Mouse (Mus musculus) small intestine, adult 2 months (tissue): Measurements from ENCODE around the gene Ptprn2. TPM values are rescaled to one million over a fixed set of nuclear protein-coding genes. Genes with fewer than 3 reads are reported as not detected.

Experiments
- H3K27ac ChIP-seq: fragments of 200-500 bp; 2 replicates; pipeline ENCODE4 v1.5.1; 2012; ENCODE audit warnings: low read depth, low read length, control low read depth, inconsistent platforms; ENCODE audit not compliant: insufficient read depth
- H3K27me3 ChIP-seq: fragments of 200-500 bp; 2 replicates; pipeline ENCODE4 v1.6.1; 2012; ENCODE audit warnings: mild to moderate bottlenecking, moderate library complexity, low read length, inconsistent platforms; ENCODE audit not compliant: control insufficient read depth, insufficient read depth
- H3K36me3 ChIP-seq: fragments of 200-500 bp; 2 replicates; pipeline ENCODE4 v1.6.1; 2012; ENCODE audit warnings: mild to moderate bottlenecking, low read length, control low read depth, inconsistent platforms; ENCODE audit not compliant: control insufficient read depth, insufficient read depth
- H3K4me1 ChIP-seq: fragments of 200-500 bp; 2 replicates; pipeline ENCODE4 v1.6.1; 2012; ENCODE audit warnings: low read length, inconsistent platforms, mixed read lengths; ENCODE audit not compliant: control insufficient read depth, insufficient read depth, insufficient read length
- H3K4me3 ChIP-seq: fragments of 200-500 bp; 2 replicates; pipeline ENCODE4 v1.5.1; 2012; ENCODE audit warnings: low read depth, mild to moderate bottlenecking, control low read depth, inconsistent platforms, low read length, moderate library complexity
- CTCF ChIP-seq: fragments of 200-500 bp; IDR thresholded peaks from 2 replicates; pipeline ENCODE4 v1.5.1; 2012; ENCODE audit warnings: low read depth, mild to moderate bottlenecking, control low read depth, inconsistent platforms, low read length, moderate library complexity, mixed read lengths; ENCODE audit not compliant: insufficient replicate concordance, insufficient read length; ENCODE audit errors: extremely low read depth
- POLR2A ChIP-seq: fragments of 200-500 bp; IDR thresholded peaks from 2 replicates; pipeline ENCODE4 v1.6.1; 2012; ENCODE audit warnings: low read depth, mild to moderate bottlenecking, control low read depth, inconsistent platforms, low read length, moderate library complexity
- WGBS: fragments of 180-500 bp; shearing (Covaris S2); methylation state at CpG from one replicate; pipeline ENCODE4 v1.1.7; 2018; 5-methylcytosine and 5-hydroxymethylcytosine counted together
- polyA plus RNA-seq: library from polyadenylated mRNA; depleted of rRNA; stranded (reverse); fragments of >200 nt; gene quantifications from 2 replicates; pipeline ENCODE4 v1.2.3, GENCODE M21; 2012

The Ptprn2 gene
- polyA plus RNA-seq, 1 experiment, result 11.6 TPM

DNA sequence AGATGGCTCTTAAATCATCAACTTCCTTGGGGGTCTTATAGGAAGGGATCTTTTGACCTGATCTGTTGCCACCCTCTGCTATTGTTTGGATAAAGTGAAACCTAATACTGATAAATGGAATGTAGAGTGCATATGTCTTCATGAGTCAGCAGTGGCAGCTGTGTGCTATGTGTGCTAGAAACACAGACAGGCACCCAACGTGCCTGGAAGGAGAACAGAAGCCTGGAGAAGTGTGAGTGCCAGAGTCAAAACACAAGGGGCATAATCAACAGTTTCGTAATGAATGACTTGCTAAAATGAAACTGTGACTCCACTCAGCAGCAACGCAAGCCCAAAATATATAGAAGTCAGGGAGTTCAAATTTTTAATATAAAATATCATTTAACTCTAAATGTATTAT, 676.7 kb downstream of the Ptprn2 start:
- H3K27me3 ChIP-seq, result peaks cover 15% of the 10 kb centered on the region
- no peak overlapping the region for H3K27ac ChIP-seq
- no peaks in the 10 kb centered on the region for H3K36me3 ChIP-seq
- no peak overlapping the region for H3K4me3 ChIP-seq
- 62% methylated on average over 3 of the region's 3 CpGs for WGBS
- H3K4me1 ChIP-seq, result no peaks in the 10 kb centered on the region
- TF ChIP-seq CTCF (no peak), POLR2A (no peak)

DNA sequence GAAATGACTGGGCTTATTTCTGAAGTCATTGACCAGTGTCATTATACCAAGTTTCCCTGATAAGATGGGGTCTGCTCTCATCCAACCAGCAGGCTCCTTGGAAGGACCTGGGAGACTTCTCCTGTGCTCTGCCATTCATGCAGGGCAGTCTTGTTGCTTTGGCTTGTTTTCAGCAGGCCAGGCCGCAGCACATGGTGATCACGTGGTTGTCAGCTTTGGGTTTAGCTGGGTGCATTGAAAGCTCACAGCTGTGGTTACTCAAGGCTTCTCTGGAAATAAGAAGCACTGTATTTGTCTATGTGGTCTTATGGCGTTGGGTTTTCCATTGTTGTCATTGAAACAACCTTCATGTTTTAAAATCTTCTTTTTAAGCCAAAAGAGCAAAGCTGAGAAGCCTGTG, 678.3 kb downstream of the Ptprn2 start:
- no peak for TF ChIP-seq CTCF
- TF ChIP-seq POLR2A, result no peak
- whole genome bisulfite sequencing, result 48% methylated on average over 3 of the region's 3 CpGs
- Histone ChIP-seq H3K27ac (no peak overlapping the region), H3K36me3 (no peaks in the 10 kb centered on the region), H3K4me1 (no peaks in the 10 kb centered on the region), H3K27me3 (peaks cover 12% of the 10 kb centered on the region), H3K4me3 (no peak overlapping the region)

DNA sequence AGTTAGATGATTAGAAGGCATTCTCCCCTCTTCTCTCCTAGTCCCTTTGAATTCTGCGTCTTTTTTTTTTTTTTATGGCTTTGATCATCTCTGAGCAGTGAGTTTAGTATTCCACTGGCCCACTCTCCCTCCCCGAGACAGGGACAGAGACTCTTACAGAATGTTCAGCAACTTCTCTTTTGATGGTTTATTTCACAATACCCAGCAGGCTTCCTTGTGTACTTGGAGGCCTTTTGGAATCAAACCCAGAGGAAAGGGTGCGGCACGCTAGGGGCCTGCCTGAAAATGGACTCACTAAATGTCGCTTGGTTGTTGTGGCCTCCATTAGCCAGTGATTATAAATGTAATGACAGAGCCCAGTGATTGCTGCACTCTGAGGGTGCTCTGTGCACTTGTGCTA, 680.7 kb downstream of the Ptprn2 start:
- TF ChIP-seq CTCF, result no peak
- no peak for TF ChIP-seq POLR2A
- WGBS, result 75% methylated on average over 5 of the region's 5 CpGs
- H3K27ac ChIP-seq, result no peak overlapping the region

DNA sequence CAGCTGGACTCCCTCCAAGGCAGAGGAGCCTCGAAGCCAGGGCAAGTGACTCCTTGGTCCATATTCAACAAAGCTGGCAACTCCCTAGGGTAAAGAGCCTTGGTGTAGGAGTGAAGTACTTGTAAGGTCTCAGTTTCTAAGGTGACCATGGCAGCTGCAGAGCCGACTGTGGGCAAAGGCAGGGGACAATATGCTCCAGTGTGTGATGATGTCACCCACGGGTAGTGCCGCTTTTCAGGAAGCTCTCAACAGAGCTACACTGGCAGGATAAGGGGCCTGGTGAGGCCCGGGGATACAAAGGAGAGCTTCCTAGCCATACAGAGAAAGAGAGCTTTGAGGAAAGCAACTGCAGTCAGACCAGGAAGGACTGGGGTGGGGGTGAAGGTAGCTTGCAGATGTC, 684.1 kb downstream of the Ptprn2 start:
- Histone ChIP-seq H3K27me3 (no peaks in the 10 kb centered on the region), H3K36me3 (no peaks in the 10 kb centered on the region), H3K4me1 (no peaks in the 10 kb centered on the region), H3K4me3 (no peak overlapping the region), H3K27ac (no peak overlapping the region)
- TF ChIP-seq POLR2A (no peak), CTCF (no peak)
- WGBS, result 40% methylated on average over 5 of the region's 5 CpGs

More for the DNA sequence above, 680.7 kb downstream of the Ptprn2 start:
- Histone ChIP-seq H3K36me3 (no peaks in the 10 kb centered on the region), H3K4me3 (no peak overlapping the region), H3K27me3 (0 out of 2 replicates have a peak, but pooled peaks cover 4% of the 10 kb centered on the region), H3K4me1 (no peaks in the 10 kb centered on the region)

DNA sequence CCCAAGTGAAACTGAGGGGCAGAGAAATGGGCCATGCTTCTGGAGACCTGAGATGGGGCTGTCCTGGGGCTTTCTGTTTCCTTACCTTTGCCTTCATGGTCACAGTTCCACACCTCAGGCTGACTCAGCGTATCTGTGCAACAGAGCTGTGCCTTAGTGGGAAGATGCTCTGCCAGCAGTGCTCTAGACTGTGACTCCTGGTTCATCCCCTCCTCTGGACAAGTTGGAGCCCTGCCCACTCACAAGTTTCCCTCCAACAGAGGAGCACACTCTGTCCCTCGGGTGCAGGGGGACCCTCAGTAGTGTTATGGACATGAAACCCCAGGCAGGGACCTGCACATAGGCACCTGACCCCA, 687.0 kb downstream of the Ptprn2 start:
- TF ChIP-seq CTCF, result no peak
- TF ChIP-seq POLR2A, result no peak
- Histone ChIP-seq H3K36me3 (no peaks in the 10 kb centered on the region), H3K4me1 (no peaks in the 10 kb centered on the region), H3K27ac (no peak overlapping the region), H3K27me3 (no peaks in the 10 kb centered on the region), H3K4me3 (no peak overlapping the region)
- WGBS, result 58% methylated on average over 2 of the region's 2 CpGs

DNA sequence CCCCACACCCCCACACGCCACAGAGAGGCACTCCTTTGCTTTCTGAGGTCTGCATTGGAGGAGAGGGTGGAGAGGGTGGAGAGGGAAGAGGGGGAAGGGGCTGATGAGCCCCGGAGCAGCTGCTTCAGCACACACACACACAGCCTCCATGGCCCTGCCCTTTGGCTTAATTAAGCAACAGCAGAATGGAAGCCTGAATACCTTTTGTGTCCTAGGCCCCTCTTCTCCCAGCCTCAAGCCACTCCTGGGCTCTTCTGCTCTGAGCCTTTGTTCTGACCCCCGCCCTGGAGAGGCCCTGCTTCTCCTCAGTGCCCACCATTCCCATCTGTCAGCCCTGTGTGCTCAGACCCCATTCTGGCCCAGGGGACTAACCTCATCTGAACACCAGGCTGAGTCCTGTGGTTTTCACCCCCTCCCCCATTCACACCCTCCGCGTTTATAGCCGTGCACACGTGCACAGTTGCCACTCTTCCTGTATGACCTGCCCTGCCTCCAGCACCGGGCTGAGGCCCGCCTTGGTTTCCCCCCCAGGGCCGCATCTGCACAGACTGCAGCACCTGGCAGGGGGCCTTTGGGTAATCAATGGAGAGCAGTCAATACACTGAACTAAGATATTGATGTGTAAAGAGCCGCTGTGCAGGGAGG, 687.5 kb downstream of the Ptprn2 start:
- Histone ChIP-seq H3K4me3 (no peak overlapping the region), H3K4me1 (no peaks in the 10 kb centered on the region), H3K36me3 (no peaks in the 10 kb centered on the region), H3K27me3 (no peaks in the 10 kb centered on the region), H3K27ac (no peak overlapping the region)
- WGBS, result 24% methylated on average over 11 of the region's 11 CpGs
- TF ChIP-seq POLR2A (no peak), CTCF (no peak)

DNA sequence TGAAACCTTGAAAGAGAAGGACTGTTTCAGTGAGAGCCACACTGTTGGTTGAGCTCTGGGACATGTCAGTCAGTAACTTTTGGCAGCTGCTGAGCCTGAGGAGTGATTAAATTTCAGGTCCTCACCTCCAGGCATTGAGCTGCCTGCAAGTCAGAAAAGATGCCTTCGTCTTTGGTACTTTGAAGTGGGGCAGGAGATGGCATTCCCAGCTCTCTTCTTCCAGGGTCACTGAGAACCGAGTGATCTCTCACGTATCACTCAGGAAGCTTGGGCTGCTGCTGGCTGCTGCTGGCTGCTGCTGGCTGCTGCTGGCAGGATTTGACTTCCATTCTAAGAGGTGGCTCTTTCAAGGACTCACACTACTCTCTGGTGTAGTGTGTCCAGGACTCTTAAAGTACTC, 688.7 kb downstream of the Ptprn2 start:
- no peaks in the 10 kb centered on the region for H3K4me1 ChIP-seq
- TF ChIP-seq POLR2A, result no peak
- no peak for TF ChIP-seq CTCF
- H3K27ac ChIP-seq, result no peak overlapping the region
- H3K36me3 ChIP-seq, result no peaks in the 10 kb centered on the region
- no peak overlapping the region for H3K4me3 ChIP-seq
- WGBS, result 68% methylated on average over 3 of the region's 3 CpGs
- H3K27me3 ChIP-seq, result no peaks in the 10 kb centered on the region

DNA sequence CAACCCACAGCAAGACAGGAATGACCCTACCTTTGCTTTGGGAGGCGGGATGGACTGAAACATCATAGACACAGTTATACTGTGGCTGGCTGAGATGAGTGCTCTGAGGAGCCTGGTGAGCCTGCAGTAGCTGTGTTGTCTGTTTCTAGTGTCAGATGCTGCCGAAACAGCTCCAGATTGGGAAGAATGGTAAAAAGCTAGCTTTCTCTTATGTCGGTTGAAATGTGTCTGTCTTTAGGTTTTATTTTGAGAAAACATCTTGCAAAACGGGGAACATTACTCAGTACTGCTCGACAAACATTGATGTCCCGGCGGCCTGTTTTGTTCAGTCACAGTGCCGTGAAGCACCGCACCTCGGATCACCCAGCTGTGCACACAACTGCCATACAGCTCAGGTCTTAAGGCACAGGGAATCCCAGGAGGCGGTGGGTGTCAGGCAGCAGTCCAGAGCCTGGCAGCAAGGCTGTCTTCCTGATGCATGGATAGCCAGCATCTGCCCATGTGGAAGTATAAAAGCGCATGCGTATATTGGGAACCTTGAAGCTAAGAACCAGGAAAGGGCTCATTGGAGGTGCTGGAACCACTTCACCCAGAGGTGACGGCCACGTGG, 689.7 kb downstream of the Ptprn2 start:
- H3K4me1 ChIP-seq, result no peaks in the 10 kb centered on the region
- WGBS, result 80% methylated on average over 15 of the region's 15 CpGs
- no peaks in the 10 kb centered on the region for H3K27me3 ChIP-seq
- H3K4me3 ChIP-seq, result no peak overlapping the region
- H3K27ac ChIP-seq, result no peak overlapping the region
- no peaks in the 10 kb centered on the region for H3K36me3 ChIP-seq
- TF ChIP-seq CTCF (no peak), POLR2A (no peak)
